Mouse (Mus musculus) left cerebral cortex, adult 2 months (tissue): ENCODE measurements at regions not wholly inside any gene's neighbourhood (a gene's known extent, or its start where the extent isn't known, plus 50 kb on each side); places are given as distances from the start of the nearest gene placed in this dataset.

Source experiments
- DNase-seq, 2 experiments: peaks; one replicate each; pipeline ENCODE4 v3.0.0; 2021 to 2022; ENCODE audit warnings: low spot score in 2 of 2, mixed read lengths in 1 of 2; ENCODE audit errors: extremely low spot score in 1 of 2
- H3K27ac ChIP-seq: fragments of 200-600 bp; 2 replicates; pipeline ENCODE4 v1.8.1; 2022
- H3K4me3 ChIP-seq: fragments of 200-600 bp; 2 replicates; pipeline ENCODE4 v1.8.1; 2022
- CTCF ChIP-seq: fragments of 200-600 bp; IDR thresholded peaks from 2 replicates; pipeline ENCODE4 v1.8.1; 2022; ENCODE audit warnings: antibody characterized with exemption, mild to moderate bottlenecking, moderate library complexity
- intact Hi-C: fragments of 180-260 bp; cut with DNase I; formaldehyde crosslinking; loops from one replicate; pipeline ENCODE4 v1.15.1; 2025

DNA sequence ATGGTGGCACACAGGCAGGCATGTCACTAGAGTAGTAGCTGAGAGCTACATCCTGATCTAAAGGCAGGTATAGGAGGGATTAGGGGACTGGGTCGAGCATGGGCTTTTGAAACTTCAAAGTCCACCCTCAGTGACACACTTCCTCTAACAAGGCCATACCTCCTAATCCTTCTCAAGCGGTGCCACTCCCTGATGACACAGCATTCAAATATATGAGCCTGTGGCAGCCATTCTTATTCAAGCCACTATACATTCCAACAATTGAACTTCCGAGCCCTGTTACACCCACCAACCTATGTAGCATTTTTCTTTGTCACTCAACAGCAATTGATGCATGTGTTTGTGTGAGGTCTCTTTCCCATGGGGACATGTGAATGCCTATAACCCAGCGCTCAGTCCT, 192.4 kb downstream of the Ppp4r2 start:
- no peak for TF ChIP-seq CTCF
- Histone ChIP-seq H3K27ac (no peak overlapping the region), H3K4me3 (no peak overlapping the region)
- DNase-seq: no peak
- intact Hi-C loops: no loop called here

DNA sequence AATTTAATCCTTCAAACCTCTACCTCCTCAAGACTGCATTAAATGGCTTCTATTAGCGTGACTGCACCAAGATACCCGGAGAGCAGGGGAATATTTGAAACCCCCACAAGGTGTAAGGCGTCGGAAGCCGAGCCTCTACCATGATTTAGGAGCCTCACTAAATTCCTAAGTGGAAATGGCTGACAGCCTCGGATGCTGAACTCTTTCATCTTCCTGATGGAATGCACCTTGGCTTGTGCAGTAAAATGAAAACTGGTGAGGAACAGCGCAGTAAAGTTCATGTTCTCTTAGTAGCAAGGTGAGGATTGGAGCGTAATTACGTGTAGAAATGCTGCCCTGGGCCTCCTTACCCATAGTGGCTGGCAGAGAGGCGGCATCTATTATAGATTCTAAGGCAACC, 194.0 kb downstream of the Ppp4r2 start:
- Histone ChIP-seq H3K27ac (no peak overlapping the region), H3K4me3 (no peak overlapping the region)
- DNase-seq: no peak
- TF ChIP-seq CTCF: no peak
- intact Hi-C loops: no loop called here

DNA sequence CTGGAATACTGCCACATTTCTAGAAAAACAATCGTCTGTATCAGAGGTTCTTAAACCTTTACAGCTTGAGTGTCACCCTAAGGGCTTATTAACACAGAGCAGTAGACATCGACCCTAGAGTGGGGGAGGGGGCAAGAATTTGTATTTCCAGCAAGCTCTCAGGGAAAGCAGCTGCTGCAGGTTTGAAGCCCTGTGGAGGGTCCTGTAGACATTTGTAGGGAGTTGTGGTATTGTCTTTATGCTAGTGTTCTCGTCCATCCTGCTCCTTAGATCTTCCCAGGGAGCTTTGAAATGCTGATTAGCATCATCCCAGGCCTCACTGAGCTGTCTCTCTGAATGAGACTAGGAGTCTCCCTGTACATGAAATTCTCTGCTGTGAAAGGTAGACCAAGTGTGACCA, 196.0 kb downstream of the Ppp4r2 start:
- TF ChIP-seq CTCF: no peak
- Histone ChIP-seq H3K4me3 (no peak overlapping the region), H3K27ac (no peak overlapping the region)
- no peak for DNase-seq
- intact Hi-C loops: no loop called here

DNA sequence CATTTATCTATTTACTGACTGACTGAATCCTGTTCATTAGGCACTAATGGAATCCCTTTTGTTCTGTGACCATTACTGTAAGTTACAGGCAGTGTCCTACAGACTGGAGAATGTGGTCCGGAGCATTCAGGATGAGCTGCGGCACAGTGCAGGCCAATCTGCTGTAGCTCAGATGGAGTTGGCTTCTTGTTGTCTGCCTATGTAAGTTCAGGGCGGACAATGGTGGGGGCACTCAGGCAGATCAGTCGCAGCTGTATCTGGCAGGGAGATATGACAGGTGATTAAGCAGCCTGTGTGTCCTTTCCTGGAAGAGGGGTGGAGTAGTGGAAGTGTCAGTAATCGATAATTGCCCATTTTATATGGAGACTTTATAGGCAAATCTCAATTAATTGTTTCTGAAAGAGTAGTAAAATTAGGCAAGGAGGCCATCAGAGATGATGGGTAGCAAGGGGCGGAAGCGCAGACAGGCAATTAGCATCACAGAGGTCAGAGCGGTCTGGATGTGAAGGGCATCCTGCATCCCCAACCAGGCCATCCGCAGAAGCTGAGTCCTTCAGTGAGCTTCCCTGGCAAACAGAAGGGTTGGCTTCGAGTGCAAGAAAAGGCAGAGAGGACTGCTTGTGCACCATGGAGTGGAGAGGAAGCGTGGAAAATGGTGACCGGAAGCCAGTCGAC, 197.2 kb downstream of the Ppp4r2 start:
- Histone ChIP-seq H3K4me3 (no peak overlapping the region), H3K27ac (no peak overlapping the region)
- intact Hi-C loops: no loop called here
- no peak for TF ChIP-seq CTCF
- DNase-seq: no peak

DNA sequence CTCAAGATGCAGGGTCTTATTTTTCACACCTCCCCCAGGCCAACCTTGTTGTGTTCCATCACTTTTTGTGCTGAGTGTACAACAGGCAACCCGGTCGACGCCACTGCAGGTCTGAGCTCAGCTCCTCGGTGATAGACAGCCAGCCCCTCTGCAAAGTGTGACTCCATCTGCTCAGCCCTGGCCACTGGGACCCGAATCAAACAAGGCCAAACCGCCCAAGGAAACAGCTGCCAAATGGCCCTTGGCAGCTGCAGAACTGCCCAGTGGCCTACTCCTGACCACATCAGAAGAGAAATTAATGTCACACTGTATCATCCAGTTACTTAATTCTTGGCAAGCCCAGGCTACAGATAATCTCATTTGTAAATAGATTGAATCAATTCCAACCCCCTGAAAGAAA, 213.3 kb downstream of the Ppp4r2 start:
- Histone ChIP-seq H3K4me3 (no peak overlapping the region), H3K27ac (no peak overlapping the region)
- no peak for TF ChIP-seq CTCF
- intact Hi-C loops: no loop called here
- no peak for DNase-seq

DNA sequence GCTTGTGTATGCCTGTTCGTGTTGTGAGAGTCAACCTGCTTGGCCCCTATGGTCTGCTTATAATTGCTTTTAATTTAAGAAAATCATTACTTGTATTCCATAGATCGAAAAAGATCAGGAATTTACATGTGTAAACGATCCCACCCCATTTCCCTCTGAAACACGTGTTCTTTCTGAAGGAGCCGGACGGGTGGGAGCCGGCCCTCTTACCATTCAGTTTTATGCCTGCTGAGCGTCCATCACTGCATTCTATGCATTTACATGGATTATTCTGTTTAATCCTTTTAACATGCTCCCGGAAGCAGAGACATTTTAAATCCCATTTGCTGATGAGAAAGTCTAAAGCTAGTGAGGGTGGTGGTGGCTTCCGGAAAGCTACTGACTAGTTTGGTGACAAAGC, 213.8 kb downstream of the Ppp4r2 start:
- H3K27ac ChIP-seq: no peak overlapping the region
- DNase-seq: no peak
- H3K4me3 ChIP-seq: no peak overlapping the region
- intact Hi-C loops: no loop called here
- no peak for TF ChIP-seq CTCF

DNA sequence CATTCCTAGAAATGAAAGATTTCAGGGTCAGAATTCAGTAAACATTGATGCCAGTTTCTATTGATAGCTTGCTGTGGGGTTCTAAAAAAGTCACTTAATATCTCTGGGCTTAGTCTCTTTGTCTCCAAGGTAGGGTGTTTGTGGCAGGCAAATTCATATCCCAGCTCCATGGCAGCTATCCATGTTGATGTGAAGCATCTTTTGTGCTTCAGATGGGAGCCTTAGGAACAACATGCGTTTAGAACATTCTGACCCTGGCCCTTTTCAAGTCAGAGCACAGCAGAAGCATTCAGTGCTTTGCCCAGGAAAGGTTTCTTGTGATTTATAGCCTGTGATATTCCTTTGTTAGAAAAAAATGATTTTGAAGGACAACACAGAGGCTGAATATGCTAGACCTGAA, 215.0 kb downstream of the Ppp4r2 start:
- Histone ChIP-seq H3K4me3 (no peak overlapping the region), H3K27ac (no peak overlapping the region)
- TF ChIP-seq CTCF: no peak
- DNase-seq: no peak
- intact Hi-C loops: no loop called here

DNA sequence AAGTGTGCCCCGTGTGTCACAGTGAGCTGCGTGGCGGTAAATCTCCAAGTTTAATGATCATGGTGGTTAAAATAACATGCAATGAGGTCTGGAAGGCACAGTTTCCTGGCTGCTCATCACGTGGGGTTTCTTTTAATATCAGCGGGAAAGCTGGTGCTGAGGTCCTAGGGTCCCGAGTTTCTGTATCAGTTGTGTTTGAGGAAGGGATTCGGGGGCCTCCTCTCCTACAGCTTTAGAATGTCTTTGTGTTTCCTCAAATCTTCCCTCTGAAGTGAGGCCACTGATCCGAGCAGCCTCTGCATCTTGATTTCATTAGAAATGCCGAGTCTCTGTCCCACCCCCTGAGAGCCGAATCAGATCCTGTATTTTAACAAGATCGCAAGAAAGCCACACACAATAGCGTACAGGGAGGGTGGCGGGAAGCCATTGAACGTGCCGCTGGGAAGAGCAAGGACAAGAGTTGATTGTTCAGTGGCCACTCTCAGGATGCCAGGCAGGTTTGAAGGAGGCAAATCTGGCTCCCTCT, 215.5 kb downstream of the Ppp4r2 start:
- H3K27ac ChIP-seq: no peak overlapping the region
- intact Hi-C loops: no loop called here

DNA sequence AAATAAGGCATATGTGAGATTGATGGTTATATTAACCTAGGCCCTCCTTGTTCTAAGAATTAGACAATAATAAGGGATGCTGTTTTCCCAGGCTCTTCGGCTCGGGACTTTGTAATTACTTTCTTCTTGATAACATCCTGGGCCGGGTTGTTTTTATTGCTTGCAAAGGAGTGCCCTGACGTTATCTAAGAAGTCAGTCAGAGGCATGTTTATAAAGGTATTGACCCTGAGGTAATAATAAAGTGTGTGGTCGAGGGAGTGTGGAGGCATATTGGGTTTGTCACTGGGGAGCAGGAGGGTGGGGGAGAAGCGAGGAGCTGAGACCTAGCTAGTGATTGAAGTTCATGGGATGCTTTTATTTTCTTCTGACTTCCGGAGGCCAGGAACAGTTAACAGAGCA, 221.5 kb downstream of the Ppp4r2 start:
- no peak for DNase-seq
- intact Hi-C loops: no loop called here
- H3K4me3 ChIP-seq: no peak overlapping the region
- TF ChIP-seq CTCF: no peak
- H3K27ac ChIP-seq: no peak overlapping the region

More for the DNA sequence above, 215.5 kb downstream of the Ppp4r2 start:
- TF ChIP-seq CTCF: no peak
- DNase-seq: no peak
- H3K4me3 ChIP-seq: no peak overlapping the region

DNA sequence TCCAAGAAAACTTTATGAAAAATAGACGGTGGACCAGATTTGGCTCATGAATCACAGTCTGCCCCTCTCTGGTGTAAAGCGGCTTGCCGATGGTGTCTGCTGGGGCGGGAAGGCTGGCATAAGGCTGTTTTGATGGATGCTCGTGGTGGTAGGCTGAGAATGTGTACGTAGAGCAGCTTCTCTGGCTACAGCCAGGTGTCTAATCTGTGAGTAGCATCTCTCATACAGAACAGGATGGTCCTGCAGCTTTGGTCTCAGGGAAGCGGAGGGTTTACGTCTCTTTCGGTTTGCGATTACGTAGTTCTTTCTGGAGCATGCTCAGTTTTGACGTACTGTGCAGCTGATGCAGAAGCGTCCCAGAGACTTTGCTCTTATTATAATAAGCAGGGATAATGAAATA, 222.9 kb downstream of the Ppp4r2 start:
- peak overlapping the region; percentile 28 for H3K4me3 ChIP-seq
- peak in 1 of 2 experiments; percentile 19 for DNase-seq
- H3K27ac ChIP-seq: no peak overlapping the region
- intact Hi-C loops: no loop called here
- no peak for TF ChIP-seq CTCF

DNA sequence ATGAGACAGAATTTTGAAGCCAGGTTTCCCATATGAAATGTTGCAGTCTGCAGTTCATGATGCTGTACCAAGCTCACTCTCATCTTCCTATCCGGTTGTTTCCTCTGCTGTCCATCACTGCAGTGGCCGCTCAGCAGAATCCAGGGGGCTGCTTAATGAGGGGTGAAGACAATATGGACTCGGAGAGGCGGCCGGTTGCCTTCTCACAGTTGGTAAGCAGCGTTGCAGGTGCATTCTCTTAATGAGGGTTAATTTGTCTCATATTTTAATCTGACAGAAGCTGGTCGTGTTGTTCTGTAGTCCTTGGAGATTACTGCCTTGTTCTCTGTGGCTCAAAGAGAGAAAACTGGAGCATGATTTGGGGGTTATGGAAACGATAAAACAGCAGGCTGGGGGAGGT, 225.6 kb downstream of the Ppp4r2 start:
- no peak for TF ChIP-seq CTCF
- intact Hi-C loops: no loop called here
- H3K27ac ChIP-seq: no peak overlapping the region
- no peak overlapping the region for H3K4me3 ChIP-seq
- DNase-seq: no peak

DNA sequence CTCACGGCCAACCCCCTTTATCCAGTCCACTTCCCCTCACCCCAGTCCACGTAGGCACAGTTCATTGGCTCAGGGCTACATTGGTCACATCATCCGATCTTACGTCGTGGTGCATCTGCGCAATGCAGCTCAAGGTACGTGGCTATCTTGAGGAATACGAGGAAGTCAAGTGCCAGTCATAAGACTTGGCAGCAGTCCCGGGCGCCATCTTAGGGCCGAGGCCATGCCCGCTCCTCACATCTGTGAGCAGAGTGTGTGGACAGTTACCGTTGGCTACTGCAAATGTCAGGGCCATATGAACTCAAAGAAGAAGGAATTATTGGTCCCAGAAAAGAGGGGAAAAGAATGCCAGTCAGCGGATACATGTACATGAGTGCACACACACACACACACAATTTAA, 228.8 kb downstream of the Ppp4r2 start:
- Histone ChIP-seq H3K27ac (no peak overlapping the region), H3K4me3 (no peak overlapping the region)
- TF ChIP-seq CTCF: no peak
- intact Hi-C loops: no loop called here
- DNase-seq: no peak

DNA sequence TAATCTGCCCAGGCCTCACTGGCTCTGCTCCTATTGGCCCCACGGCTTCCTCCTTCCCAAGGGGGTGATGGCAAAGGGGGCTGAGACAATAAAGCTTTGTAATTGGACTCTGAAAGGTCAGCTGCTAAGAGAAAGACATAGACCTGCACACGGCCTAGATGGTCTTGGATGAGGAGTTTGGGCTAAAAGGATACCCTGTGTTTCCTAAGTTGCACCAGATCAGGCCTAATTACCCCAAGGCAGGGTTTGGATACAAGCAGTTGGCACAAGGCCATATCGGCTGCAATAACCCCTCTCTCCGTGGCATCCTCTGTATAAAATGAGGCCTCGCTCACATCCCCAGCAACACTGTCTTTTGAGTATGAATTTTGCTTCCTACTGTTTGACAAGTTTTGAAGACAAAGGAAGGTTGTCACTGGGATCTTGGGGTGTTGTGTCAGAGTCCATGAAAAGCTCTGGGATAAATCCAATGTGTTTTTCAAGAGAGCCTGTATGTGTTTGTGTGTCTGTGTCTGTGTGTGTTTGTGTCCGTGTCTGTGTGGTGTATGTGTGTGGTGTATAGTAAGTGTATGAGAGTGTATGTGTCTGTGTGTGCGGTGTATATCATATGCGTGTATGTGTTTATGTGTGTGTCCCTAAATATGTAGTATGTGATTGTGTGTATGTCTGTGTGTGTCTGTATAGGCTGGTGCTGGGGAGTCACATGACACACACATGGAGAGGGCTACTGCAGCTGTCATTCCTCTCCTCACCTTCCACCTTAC, 242.5 kb downstream of the Ppp4r2 start:
- no peak for TF ChIP-seq CTCF
- Histone ChIP-seq H3K27ac (no peak overlapping the region), H3K4me3 (no peak overlapping the region)
- intact Hi-C loops: no loop called here
- no peak for DNase-seq
